Mouse (Mus musculus): Measurements from ENCODE around the gene Rps6ka2. TPM values are rescaled to one million over a fixed set of nuclear protein-coding genes. Genes with fewer than 3 reads are reported as not detected.

The Rps6ka2 gene
- total and polyA plus RNA-seq, 2 experiments from 2014 or later = 13.6 to 37.4 TPM

- TF ChIP-seq CTCF (IDR thresholded peaks at IDR 0.05; ENCODE audit: low read depth) (peak; percentile 7; the same call in 1 of the 2 replicates), EP300 (IDR thresholded peaks at IDR 0.05; ENCODE audit: low read depth) (no peak)
- H3K36me3 ChIP-seq (replicated peaks; ENCODE audit: control insufficient read depth, insufficient read depth, low read length) = peaks cover 12% of the 10 kb centered on the region; the same call in 1 of the 2 replicates
- no peaks in the 10 kb centered on the region for H3K4me1 ChIP-seq (ENCODE audit: control insufficient read depth, insufficient read depth)
- H3K9me3 ChIP-seq (replicated peaks; ENCODE audit: control insufficient read depth, low read length) = no peaks in the 10 kb centered on the region
- ATAC-seq (ENCODE audit: insufficient read depth, low read depth) (peak; percentile 41; the same call in 1 of the 2 replicates), DNase-seq (ENCODE audit: low spot score) (no peak)
- H3K4me2 ChIP-seq (ENCODE audit: low read depth, low read length) = no peak overlapping the region
- H3K9ac ChIP-seq (replicated peaks; ENCODE audit: low read depth, low read length) = no peak overlapping the region
- H3K4me3 ChIP-seq (ENCODE audit: low read depth, low read length) = no peak overlapping the region
- H3K27ac ChIP-seq (ENCODE audit: low read depth) = no peak overlapping the region
- WGBS = 57% methylated on average over 6 of the region's 6 CpGs
- H3K27me3 ChIP-seq (ENCODE audit: control insufficient read depth, insufficient read depth, low read length) = no peaks in the 10 kb centered on the region
Observed at GRCm38 (mm10) chr17:7245078-7245477, 75.2 kb downstream of the Rps6ka2 start.

GRCm38 (mm10) chr17:7246893-7247556 lies 77.1 kb downstream of the Rps6ka2 start:
- Histone ChIP-seq H3K4me1 (ENCODE audit: control insufficient read depth, insufficient read depth) (no peaks in the 10 kb centered on the region), H3K9me3 (replicated peaks; ENCODE audit: control insufficient read depth, low read length) (no peaks in the 10 kb centered on the region), H3K9ac (replicated peaks; ENCODE audit: low read depth, low read length) (no peak overlapping the region), H3K27me3 (ENCODE audit: control insufficient read depth, insufficient read depth, low read length) (no peaks in the 10 kb centered on the region), H3K36me3 (replicated peaks; ENCODE audit: control insufficient read depth, insufficient read depth, low read length) (peaks cover 15% of the 10 kb centered on the region; the same call in 1 of the 2 replicates), H3K4me2 (ENCODE audit: low read depth, low read length) (no peak overlapping the region), H3K4me3 (ENCODE audit: low read depth, low read length) (no peak overlapping the region), H3K27ac (ENCODE audit: low read depth) (no peak overlapping the region)
- no peak for ATAC-seq (ENCODE audit: insufficient read depth, low read depth)
- TF ChIP-seq CTCF (IDR thresholded peaks at IDR 0.05; ENCODE audit: low read depth) (no peak), EP300 (IDR thresholded peaks at IDR 0.05; ENCODE audit: low read depth) (no peak)
- 83% methylated on average over 6 of the region's 6 CpGs for WGBS
- no peak for DNase-seq (ENCODE audit: low spot score)

- TF ChIP-seq CTCF (IDR thresholded peaks at IDR 0.05; ENCODE audit: low read depth) (no peak), EP300 (IDR thresholded peaks at IDR 0.05; ENCODE audit: low read depth) (no peak)
- no peaks in the 10 kb centered on the region for H3K27me3 ChIP-seq (ENCODE audit: control insufficient read depth, insufficient read depth, low read length)
- no peak overlapping the region for H3K27ac ChIP-seq (ENCODE audit: low read depth)
- WGBS = 79% methylated on average over 4 of the region's 4 CpGs
- H3K4me1 ChIP-seq (ENCODE audit: control insufficient read depth, insufficient read depth) = no peaks in the 10 kb centered on the region
- H3K9me3 ChIP-seq (replicated peaks; ENCODE audit: control insufficient read depth, low read length) = no peaks in the 10 kb centered on the region
- no peak overlapping the region for H3K9ac ChIP-seq (replicated peaks; ENCODE audit: low read depth, low read length)
- H3K4me3 ChIP-seq (ENCODE audit: low read depth, low read length) = no peak overlapping the region
- H3K36me3 ChIP-seq (replicated peaks; ENCODE audit: control insufficient read depth, insufficient read depth, low read length) = peaks cover 24% of the 10 kb centered on the region
- no peak overlapping the region for H3K4me2 ChIP-seq (ENCODE audit: low read depth, low read length)
- ATAC-seq (ENCODE audit: insufficient read depth, low read depth) (no peak), DNase-seq (ENCODE audit: low spot score) (no peak)
Observed at GRCm38 (mm10) chr17:7250373-7250772, 80.5 kb downstream of the Rps6ka2 start.

DNA sequence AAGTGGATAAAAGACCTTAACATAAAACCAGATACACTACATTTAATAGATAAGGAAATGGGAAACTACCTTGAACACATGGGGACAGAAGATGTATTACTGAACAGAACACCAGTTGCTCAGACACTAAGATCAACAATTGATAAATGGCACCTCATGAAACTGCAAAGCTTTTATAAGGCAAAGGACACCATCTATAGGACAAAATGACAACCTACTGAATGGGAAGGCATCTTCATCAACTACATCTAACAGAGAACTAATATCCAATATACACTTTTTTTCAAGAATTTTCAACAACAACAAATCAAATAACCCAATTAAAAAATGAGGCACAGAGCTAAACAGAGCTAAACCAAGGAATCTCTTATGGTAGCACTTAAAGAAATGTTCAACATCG lies 87.3 kb downstream of the Rps6ka2 start:
- Histone ChIP-seq H3K36me3 (replicated peaks; ENCODE audit: control insufficient read depth, insufficient read depth, low read length) (peaks cover 10% of the 10 kb centered on the region), H3K4me3 (ENCODE audit: low read depth, low read length) (no peak overlapping the region)
- TF ChIP-seq EP300 (IDR thresholded peaks at IDR 0.05; ENCODE audit: low read depth) (no peak), CTCF (IDR thresholded peaks at IDR 0.05; ENCODE audit: low read depth) (no peak)

DNA sequence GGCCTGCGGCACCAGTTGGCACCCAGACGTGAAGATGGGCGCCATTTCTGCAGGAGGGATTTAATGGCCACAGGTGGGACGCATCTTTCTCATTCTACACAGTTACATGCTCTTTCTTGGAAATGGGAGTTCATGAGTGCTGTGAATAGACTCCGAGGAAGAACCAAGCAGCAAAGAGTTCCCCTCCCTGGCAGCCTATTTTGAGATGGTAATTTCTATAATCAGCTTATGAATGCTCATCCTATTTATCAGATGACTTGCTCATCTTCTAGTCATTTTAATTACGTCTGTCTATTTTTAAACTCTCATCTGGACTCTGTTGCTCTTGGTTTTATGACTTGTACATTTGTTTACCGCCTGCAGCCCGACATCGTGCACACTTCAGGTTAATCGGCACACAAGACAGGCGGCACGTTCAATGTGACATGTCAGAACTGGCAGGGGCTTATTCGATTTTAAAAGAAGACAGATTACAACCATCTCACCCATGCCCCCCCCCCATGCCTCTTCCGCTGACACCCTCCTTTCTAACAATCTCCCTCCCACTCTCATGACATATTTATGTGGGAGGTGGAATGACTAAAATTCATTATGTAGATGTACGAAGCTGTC lies 88.9 kb downstream of the Rps6ka2 start:
- H3K27ac ChIP-seq (ENCODE audit: low read depth) = no peak overlapping the region
- 82% methylated on average over 15 of the region's 15 CpGs for WGBS

More for the DNA sequence above, 87.3 kb downstream of the Rps6ka2 start:
- DNase-seq (ENCODE audit: low spot score) = no peak
- ATAC-seq (ENCODE audit: insufficient read depth, low read depth) = no peak
- H3K9me3 ChIP-seq (replicated peaks; ENCODE audit: control insufficient read depth, low read length) = no peaks in the 10 kb centered on the region
- no peaks in the 10 kb centered on the region for H3K27me3 ChIP-seq (ENCODE audit: control insufficient read depth, insufficient read depth, low read length)
- no peak overlapping the region for H3K4me2 ChIP-seq (ENCODE audit: low read depth, low read length)
- 56% methylated on average over 1 of the region's 1 CpGs for WGBS
- H3K27ac ChIP-seq (ENCODE audit: low read depth) = no peak overlapping the region
- no peak overlapping the region for H3K9ac ChIP-seq (replicated peaks; ENCODE audit: low read depth, low read length)
- peaks cover 21% of the 10 kb centered on the region for H3K4me1 ChIP-seq (ENCODE audit: control insufficient read depth, insufficient read depth)

More for the DNA sequence above, 88.9 kb downstream of the Rps6ka2 start:
- peaks cover 23% of the 10 kb centered on the region for H3K4me1 ChIP-seq (ENCODE audit: control insufficient read depth, insufficient read depth)
- H3K4me2 ChIP-seq (ENCODE audit: low read depth, low read length) = no peak overlapping the region
- H3K4me3 ChIP-seq (ENCODE audit: low read depth, low read length) = no peak overlapping the region
- H3K36me3 ChIP-seq (replicated peaks; ENCODE audit: control insufficient read depth, insufficient read depth, low read length) = peaks cover 3% of the 10 kb centered on the region
- H3K27me3 ChIP-seq (ENCODE audit: control insufficient read depth, insufficient read depth, low read length) = no peaks in the 10 kb centered on the region
- DNase-seq (ENCODE audit: low spot score) = no peak
- TF ChIP-seq CTCF (IDR thresholded peaks at IDR 0.05; ENCODE audit: low read depth) (no peak), EP300 (IDR thresholded peaks at IDR 0.05; ENCODE audit: low read depth) (no peak)
- H3K9me3 ChIP-seq (replicated peaks; ENCODE audit: control insufficient read depth, low read length) = no peaks in the 10 kb centered on the region
- H3K9ac ChIP-seq (replicated peaks; ENCODE audit: low read depth, low read length) = no peak overlapping the region
- no peak for ATAC-seq (ENCODE audit: insufficient read depth, low read depth)

All from heart, postnatal 0 days (tissue).